Mouse (Mus musculus) kidney, adult 2 months (tissue): ENCODE results near the gene Cd300ld3. TPM values are rescaled to one million over a fixed set of nuclear protein-coding genes. Genes with fewer than 3 reads are reported as not detected.
A peak's percentile ranks its signal among the peaks of the same experiment; 100 is the strongest.
"Not testable (repeated sequence)": the region's sequence is repeated elsewhere in the genome, so short reads cannot be mapped to it uniquely, and the experiment has no call there.

Experiments
- DNase-seq: peaks from one replicate; pipeline ENCODE4 v3.0.0; 2021
- H3K27ac ChIP-seq: fragments of 200-500 bp; 2 replicates; pipeline ENCODE4 v1.5.1; 2012; ENCODE audit warnings: low read depth, low read length, control low read depth, inconsistent platforms; ENCODE audit not compliant: insufficient read depth
- H3K27me3 ChIP-seq: fragments of 200-500 bp; replicated peaks from 2 replicates; pipeline ENCODE4 v1.6.1; 2012; ENCODE audit warnings: mild to moderate bottlenecking, moderate library complexity, low read length, inconsistent platforms; ENCODE audit not compliant: control insufficient read depth, insufficient read depth
- H3K36me3 ChIP-seq: fragments of 200-500 bp; 2 replicates; pipeline ENCODE4 v1.6.1; 2012; ENCODE audit warnings: mild to moderate bottlenecking, moderate library complexity, low read length, inconsistent platforms; ENCODE audit not compliant: control insufficient read depth, insufficient read depth
- H3K4me1 ChIP-seq: fragments of 200-500 bp; 2 replicates; pipeline ENCODE4 v1.6.1; 2011; ENCODE audit warnings: low read length; ENCODE audit not compliant: control insufficient read depth, insufficient read depth
- H3K4me3 ChIP-seq: fragments of 200-500 bp; 2 replicates; pipeline ENCODE4 v1.5.1; 2011; ENCODE audit warnings: mild to moderate bottlenecking, low read depth, low read length, control low read depth; ENCODE audit not compliant: insufficient read depth
- CTCF ChIP-seq: fragments of 200-500 bp; conservative IDR thresholded peaks from 2 replicates; pipeline ENCODE4 v1.5.1; 2011; ENCODE audit warnings: low read depth, mild to moderate bottlenecking, control low read depth, low read length, moderate library complexity, mixed read lengths; ENCODE audit not compliant: insufficient read depth, insufficient read length
- POLR2A ChIP-seq: fragments of 200-500 bp; IDR thresholded peaks from one replicate; pipeline ENCODE4 v1.6.1; 2011; ENCODE audit warnings: low read depth, low read length, control low read depth
- WGBS: fragments of 180-500 bp; shearing (Covaris S2); methylation state at CpG from one replicate; pipeline ENCODE4 v1.1.7; 2018; 5-methylcytosine and 5-hydroxymethylcytosine counted together
- polyA plus RNA-seq: library from polyadenylated mRNA; depleted of rRNA; stranded (reverse); fragments of >200 nt; gene quantifications from 2 replicates; pipeline ENCODE4 v1.2.3, GENCODE M21; 2012

Gene Cd300ld3
- polyA plus RNA-seq, 1 experiment = 15.8 TPM

DNA sequence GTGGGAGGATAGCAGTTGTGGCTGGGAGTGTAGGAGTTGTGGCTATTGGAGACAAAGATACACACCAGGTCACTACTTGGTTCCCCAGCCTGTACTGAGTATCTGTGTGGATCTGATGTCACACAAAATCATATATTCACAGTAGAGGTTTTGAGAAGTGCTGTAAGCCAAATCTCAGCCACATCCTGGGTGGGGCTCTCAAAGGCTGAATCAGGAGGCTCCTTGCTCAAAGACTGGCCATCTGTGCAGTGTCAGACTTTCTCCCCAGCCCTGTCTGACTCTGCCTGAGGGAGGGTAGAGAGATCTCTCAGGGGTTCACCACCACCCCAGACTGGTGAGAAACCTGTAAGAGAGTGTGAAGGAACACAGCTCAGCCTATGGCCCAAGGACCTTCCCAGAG lies 6.3 kb upstream of the Cd300ld3 start:
- H3K27me3 ChIP-seq = no peaks in the 10 kb centered on the region
- H3K36me3 ChIP-seq = no peaks in the 10 kb centered on the region
- H3K27ac ChIP-seq = no peak overlapping the region
- TF ChIP-seq POLR2A (no peak), CTCF (no peak)
- no peaks in the 10 kb centered on the region for H3K4me1 ChIP-seq
- DNase-seq = no peak
- no peak overlapping the region for H3K4me3 ChIP-seq

- Histone ChIP-seq H3K27ac (no peak overlapping the region), H3K4me1 (no peaks in the 10 kb centered on the region), H3K36me3 (no peaks in the 10 kb centered on the region), H3K4me3 (no peak overlapping the region), H3K27me3 (no peaks in the 10 kb centered on the region)
- TF ChIP-seq CTCF (no peak), POLR2A (no peak)
- no peak for DNase-seq
- WGBS = 86% methylated on average over 1 of the region's 1 CpGs
Measured at GRCm38 (mm10) chr11:115052991-115053390, 4.8 kb upstream of the Cd300ld3 start.

DNA sequence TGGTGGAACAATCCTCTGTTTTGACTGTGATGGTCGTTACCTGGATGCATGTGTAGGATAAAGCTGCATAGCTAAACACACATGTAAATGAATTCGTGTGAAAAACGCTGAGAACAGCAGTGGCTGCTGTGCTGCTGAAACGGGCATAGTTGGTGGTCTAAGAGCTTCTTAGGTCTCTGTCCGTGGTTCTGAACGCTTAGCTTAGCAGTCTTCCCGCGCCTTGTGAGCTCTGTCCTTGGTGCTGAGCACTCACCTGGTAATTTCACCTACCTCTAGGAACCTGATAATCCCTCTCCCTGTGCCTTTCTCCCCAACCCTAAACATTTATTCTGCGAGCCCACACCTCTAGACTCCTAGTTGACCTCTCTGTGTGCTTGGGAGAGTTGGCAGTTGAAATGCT lies 4.0 kb upstream of the Cd300ld3 start:
- peak; percentile 29 for DNase-seq
- no peak overlapping the region for H3K27ac ChIP-seq
- WGBS = 2% methylated on average over 9 of the region's 9 CpGs
- TF ChIP-seq POLR2A = no peak
- TF ChIP-seq CTCF = no peak
- no peaks in the 10 kb centered on the region for H3K27me3 ChIP-seq
- no peak overlapping the region for H3K4me3 ChIP-seq
- H3K36me3 ChIP-seq = no peaks in the 10 kb centered on the region
- H3K4me1 ChIP-seq = no peaks in the 10 kb centered on the region

- Histone ChIP-seq H3K27ac (no peak overlapping the region), H3K36me3 (no peaks in the 10 kb centered on the region), H3K27me3 (no peaks in the 10 kb centered on the region), H3K4me3 (no peak overlapping the region), H3K4me1 (no peaks in the 10 kb centered on the region)
- 37% methylated on average over 3 of the region's 3 CpGs for WGBS
- no peak for DNase-seq
- TF ChIP-seq POLR2A (no peak), CTCF (no peak)
Measured at GRCm38 (mm10) chr11:115049282-115049895, 1.2 kb upstream of the Cd300ld3 start.

DNA sequence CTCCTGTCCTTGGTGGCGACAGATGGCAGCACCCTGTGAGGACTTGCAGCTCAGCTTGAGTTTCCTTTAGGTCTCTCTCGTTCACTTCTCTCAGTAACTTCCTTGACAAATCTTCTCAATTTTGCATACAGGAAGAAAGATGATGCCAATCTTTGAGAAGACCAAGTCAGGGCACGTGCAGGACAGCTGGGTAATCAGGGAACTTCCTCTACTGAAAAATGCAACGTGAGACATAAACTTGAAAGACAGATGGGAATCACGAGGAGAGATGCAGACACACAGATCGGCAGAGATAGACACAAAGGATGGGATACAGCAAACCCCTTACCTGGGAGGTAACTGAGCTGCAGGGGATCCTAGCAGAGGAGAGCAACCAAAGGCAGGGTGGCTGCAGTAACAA lies 10.5 kb downstream of the Cd300ld3 start, which contains the start of gene Cd300ld5:
TSS of gene Cd300ld5 (minus strand) at position 101 of the 400 bp plus-strand sequence.
- H3K4me3 ChIP-seq, H3K4me1 ChIP-seq, H3K36me3 ChIP-seq, DNase-seq, H3K27me3 ChIP-seq, H3K27ac ChIP-seq: not testable (repeated sequence)
- no CpG with 5 or more reads among the region's 6 CpGs for WGBS

GRCm38 (mm10) chr11:115026912-115027311 lies 21.3 kb downstream of the Cd300ld3 start, which contains the start of gene Cd300ld4:
Gene Cd300ld4, minus strand, starts transcription at chr11:115027012.
- not testable (repeated sequence) for H3K36me3 ChIP-seq, H3K4me1 ChIP-seq, H3K27ac ChIP-seq, H3K27me3 ChIP-seq, H3K4me3 ChIP-seq, DNase-seq
- no CpG with 5 or more reads among the region's 6 CpGs for WGBS

GRCm38 (mm10) chr11:115016093-115016492 lies 32.1 kb downstream of the Cd300ld3 start, which contains the start of gene Cd300ld2:
Gene Cd300ld2, minus strand, starts transcription at chr11:115016193.
- no CpG with 5 or more reads among the region's 7 CpGs for WGBS
- not testable (repeated sequence) for H3K4me3 ChIP-seq, H3K36me3 ChIP-seq, DNase-seq, H3K27ac ChIP-seq, H3K4me1 ChIP-seq, H3K27me3 ChIP-seq

DNA sequence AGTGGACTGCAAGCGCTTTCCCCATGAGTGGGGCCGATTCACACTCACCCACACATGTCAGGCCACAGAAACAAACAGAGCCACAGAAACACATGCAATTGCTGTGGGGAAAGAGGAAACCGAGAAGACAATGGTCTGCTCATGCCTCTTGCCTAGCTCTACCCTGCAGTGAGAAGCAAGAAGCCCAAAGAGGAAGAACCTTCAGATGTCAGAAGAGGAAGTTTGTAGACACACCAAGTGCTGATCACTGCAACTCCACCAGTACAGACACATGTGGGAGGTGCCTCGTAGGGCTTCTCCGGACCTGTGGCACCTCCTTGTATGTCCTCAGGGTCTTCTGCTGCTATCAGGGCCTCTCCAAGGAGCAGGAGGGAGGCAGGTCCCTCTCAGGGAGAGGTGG lies 44.1 kb downstream of the Cd300ld3 start:
- no peak for DNase-seq
- Histone ChIP-seq H3K4me3 (no peak overlapping the region), H3K27me3 (no peaks in the 10 kb centered on the region), H3K27ac (no peak overlapping the region), H3K36me3 (no peaks in the 10 kb centered on the region), H3K4me1 (no peaks in the 10 kb centered on the region)
- no peak for TF ChIP-seq CTCF
- no peak for TF ChIP-seq POLR2A
- 83% methylated on average over 5 of the region's 5 CpGs for WGBS
